Mouse (Mus musculus) telencephalon, adult 2 months (tissue): ENCODE measurements at regions not wholly inside any gene's neighbourhood (a gene's known extent, or its start where the extent isn't known, plus 50 kb on each side); places are given as distances from the start of the nearest gene placed in this dataset.

Source experiments
- DNase-seq: peaks from one replicate; pipeline ENCODE4 v3.0.0-alpha.2; 2011; ENCODE audit warnings: low read depth, low spot score

DNA sequence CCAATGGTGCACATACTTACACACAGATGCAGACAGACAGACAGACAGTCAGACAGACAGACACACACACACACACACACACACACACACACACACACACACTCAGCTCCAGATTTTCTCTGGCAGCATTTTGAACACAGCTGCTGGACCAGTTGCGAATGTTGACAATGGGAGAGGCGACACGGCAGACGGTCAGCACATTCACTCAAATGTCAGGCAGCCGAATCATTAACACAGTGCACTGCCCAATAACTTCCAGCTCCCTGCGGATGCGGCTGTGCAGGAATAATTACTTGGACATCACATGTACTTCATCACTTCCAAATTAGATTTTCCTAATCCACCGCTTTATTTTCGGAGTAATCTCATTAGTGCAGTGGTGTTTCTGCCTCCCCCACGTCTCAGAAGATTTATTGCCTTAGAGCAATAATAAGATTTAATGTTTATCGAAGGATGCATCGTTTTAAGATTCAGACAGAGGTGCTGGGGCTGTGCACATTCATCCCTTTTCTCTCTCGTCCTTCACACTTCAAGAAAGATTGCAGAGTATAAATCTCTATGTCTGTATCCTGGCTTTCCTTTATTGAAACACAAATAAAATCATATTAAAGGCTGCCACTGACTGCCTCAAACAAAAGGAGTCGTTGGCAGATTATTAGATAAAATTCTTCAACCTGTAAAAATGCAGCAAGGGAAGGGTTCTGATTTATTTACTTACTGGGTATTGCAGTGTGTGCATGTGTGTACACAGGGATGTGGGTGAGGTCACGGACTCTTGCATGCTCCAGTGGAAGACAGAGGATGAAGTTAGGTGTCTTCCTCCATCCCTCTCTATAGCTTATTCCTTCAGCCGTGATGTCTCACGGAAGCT, 70.9 kb upstream of the Gas2 start:
- no peak for DNase-seq

DNA sequence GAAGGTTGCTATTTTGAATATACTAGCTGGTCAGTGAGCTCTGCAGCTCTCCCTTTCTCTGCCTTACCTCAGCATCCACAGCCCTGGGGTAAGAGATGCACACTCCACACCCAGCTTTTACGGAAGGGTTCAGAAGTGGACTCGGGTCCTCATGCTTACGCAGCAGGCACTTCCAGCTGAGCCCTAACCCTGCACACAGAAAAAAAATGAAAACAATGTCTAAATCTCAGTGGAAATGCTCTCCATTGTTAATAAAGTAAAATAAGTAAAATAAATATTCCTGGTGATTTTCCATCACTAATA, 70.3 kb upstream of the Gas2 start:
- DNase-seq, result no peak
